In the genomic region with DNA sequence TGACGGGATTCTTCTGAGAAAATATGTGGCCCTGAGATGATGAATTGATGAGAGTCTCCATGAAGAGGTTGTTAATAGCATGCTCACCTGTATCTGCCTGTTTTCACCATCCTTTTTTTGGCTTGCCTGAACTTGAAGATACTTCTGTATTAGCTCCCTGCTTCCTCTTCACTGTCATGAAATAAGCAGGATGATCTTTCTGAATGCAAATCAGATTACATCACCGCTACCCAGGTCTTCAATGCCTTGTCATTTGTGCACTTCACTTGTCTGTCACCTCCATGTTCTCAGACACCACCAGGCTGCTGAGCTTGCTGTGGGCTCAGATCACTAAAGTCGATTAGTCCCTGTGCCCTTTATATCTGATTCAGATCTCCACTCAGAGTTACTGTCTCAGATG, we compare ENCODE assay signal across 20 mouse cellular contexts.
"Had no signal": no experiment of that assay in that cellular context is flagged by ENCODE, and none has a peak within 500 bp of the region (broad histone marks: within the 10 kb centered on the region; RNA-seq: fewer than 3 reads in every experiment).

No protein-coding gene starts in this region.

- H3K36me3 ChIP-seq: midbrain, embryonic 10.5 days; midbrain, embryonic 12.5 days; neural tube, embryonic 13.5 days; neural tube, embryonic 15.5 days had no signal

- H3K4me1 ChIP-seq: midbrain, embryonic 10.5 days; midbrain, embryonic 12.5 days; neural tube, embryonic 13.5 days; neural tube, embryonic 15.5 days had no signal

- H3K27ac ChIP-seq: liver, embryonic 14.5 days; midbrain, embryonic 10.5 days; midbrain, embryonic 12.5 days; neural tube, embryonic 13.5 days; neural tube, embryonic 15.5 days had no signal

- H3K4me2 ChIP-seq: lung, embryonic 14.5 days; midbrain, embryonic 12.5 days; neural tube, embryonic 13.5 days; neural tube, embryonic 15.5 days had no signal

- DNase-seq: lung, adult 18-20 months; lung, embryonic 14.5 days; lung, postnatal 10 days; lung, postnatal 4 days; midbrain, embryonic 14.5 days; retina, postnatal 1 day; right cerebral cortex, adult 18-20 months; right cerebral cortex, postnatal 25 days; right cerebral cortex, postnatal 4 days; spleen, adult 18-20 months; thymus, adult 18-20 months; thymus, postnatal 25 days; thymus, postnatal 4 days had no signal

- H3K27me3 ChIP-seq: midbrain, embryonic 12.5 days; neural tube, embryonic 13.5 days; neural tube, embryonic 15.5 days had no signal

- H3K9ac ChIP-seq: liver, embryonic 14.5 days; lung, embryonic 14.5 days; midbrain, embryonic 12.5 days; neural tube, embryonic 13.5 days; neural tube, embryonic 15.5 days had no signal

- H3K4me3 ChIP-seq: midbrain, embryonic 10.5 days; midbrain, embryonic 12.5 days; myocyte; neural tube, embryonic 13.5 days; neural tube, embryonic 15.5 days had no signal

- H3K9me3 ChIP-seq: midbrain, embryonic 10.5 days; midbrain, embryonic 12.5 days; neural tube, embryonic 13.5 days; neural tube, embryonic 15.5 days had no signal

- ATAC-seq: midbrain, embryonic 16.5 days had no signal
